Mouse (Mus musculus) heart, postnatal 14 days (tissue): ENCODE data around the gene Nol9. TPM values are rescaled to one million over a fixed set of nuclear protein-coding genes. Genes with fewer than 3 reads are reported as not detected.
A peak's percentile ranks its signal among the peaks of the same experiment; 100 is the strongest.

Source experiments
- DNase-seq, 2 experiments: peaks; one replicate each; pipeline ENCODE4 v3.0.0; 2021 to 2022
- intact Hi-C: fragments of 180-260 bp; cut with DNase I; formaldehyde crosslinking; loops from one replicate; pipeline ENCODE4 v1.15.1; 2025
- long read RNA-seq, 2 experiments: library from polyadenylated mRNA; stranded (forward); transcript quantifications; one replicate each; pipeline ENCODE4 v2.0.0; 2021
- total RNA-seq, 2 experiments: library from RNA; stranded (reverse); gene quantifications; 2 replicates each; pipeline ENCODE4 v1.2.3; 2021

Nol9 gene
- total RNA-seq: 10 to 100 TPM; 10.5 to 10.9 TPM
- long read RNA-seq, experiment 1, transcript Nol9-201 (12 exons, 3,722 nt): major isoform, 14 of 22 reads
- long read RNA-seq, experiment 1, partial matches to known transcripts: 2 of 22 reads
- long read RNA-seq, experiment 1, other reads (novel, unspliced or antisense): 6 of 22 reads
- long read RNA-seq, experiment 2, transcript Nol9-201 (12 exons, 3,722 nt): major isoform, 13 of 16 reads
- long read RNA-seq, experiment 2, partial matches to known transcripts: 0 of 16 reads
- long read RNA-seq, experiment 2, other reads (novel, unspliced or antisense): 3 of 16 reads

GRCm38 (mm10) chr4:152038985-152039830 is at the start of gene Nol9:
Nol9 (plus strand) TSS chr4:152039321.
- intact Hi-C loops: loop anchor here (1.0 to 2.0 kb wide), 2 partner anchors 58 kb away; no protein-coding TSS in a partner anchor
- peak; percentile 97 to 98 for DNase-seq

DNA sequence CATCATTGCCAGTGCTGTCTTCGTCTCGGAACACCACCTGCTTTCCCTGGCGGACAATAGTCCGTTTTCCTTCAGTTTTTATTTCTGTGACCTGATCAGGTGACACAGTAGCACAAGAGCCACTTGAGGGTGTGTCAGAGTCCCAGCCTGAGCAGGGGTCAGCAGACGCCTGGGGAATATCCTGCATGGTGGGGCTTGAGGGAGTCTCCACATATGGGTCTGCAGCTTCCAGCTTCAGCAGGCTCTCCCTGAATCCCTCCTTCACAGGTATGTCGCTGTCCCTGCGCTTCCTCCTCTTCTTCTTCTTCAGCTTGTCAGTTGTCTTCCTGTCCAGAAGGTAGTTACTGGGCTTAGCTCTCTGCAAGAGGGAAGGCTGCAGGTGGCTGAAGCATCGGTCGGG is 47.0 kb upstream of the Nol9 start:
- intact Hi-C loops: no loop called here

GRCm38 (mm10) chr4:151993035-151993434 is 46.1 kb upstream of the Nol9 start:
- intact Hi-C loops: no loop called here
- no peak for DNase-seq

More for the DNA sequence above, 47.0 kb upstream of the Nol9 start:
- DNase-seq: no peak

- DNase-seq: peak; percentile 54 to 61
- intact Hi-C loops: no loop called here
Observed at GRCm38 (mm10) chr4:151994228-151995171, 44.6 kb upstream of the Nol9 start.

DNA sequence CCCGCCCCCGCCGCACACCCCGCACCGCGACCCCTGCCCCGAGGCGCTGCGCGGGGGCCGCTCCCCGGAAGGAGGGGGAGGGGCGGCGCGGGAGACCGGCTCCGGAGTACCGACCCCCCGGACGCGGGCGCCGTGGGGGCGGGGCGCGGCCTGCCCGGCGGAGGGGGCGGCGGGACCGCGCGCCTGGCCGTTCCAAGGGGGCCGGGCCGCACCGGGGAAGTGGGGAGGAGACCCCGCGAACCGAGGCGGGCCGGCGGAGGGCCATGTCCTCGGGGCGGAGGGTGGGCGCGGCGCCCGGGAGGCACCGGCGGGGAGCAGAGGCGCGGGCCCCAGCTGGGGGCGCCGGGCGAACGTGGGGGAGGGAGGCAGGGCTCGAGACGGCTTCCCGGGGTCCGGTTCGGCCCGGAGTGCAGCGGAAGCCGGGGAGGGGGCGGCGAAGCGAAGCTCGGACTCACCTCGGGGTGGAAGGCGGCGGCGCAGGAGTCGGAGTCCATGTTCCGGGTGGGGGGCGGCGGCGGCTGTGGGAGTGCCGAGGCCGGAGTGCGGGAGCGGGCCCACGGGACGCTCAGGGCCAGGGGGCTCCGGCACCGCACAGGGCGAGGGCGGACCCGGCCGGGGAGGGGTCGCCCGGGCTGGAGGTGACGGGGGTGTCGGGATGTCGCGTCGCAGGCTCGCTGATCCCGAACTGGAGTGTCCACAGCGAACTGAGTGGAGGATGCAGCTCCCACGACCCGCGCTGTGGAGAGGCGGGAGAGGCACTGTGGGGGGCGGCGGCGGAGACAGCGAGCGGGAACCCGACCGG is 43.5 kb upstream of the Nol9 start:
- peak; percentile 50 to 51 for DNase-seq
- intact Hi-C loops: no loop called here

GRCm38 (mm10) chr4:151996173-151996950 is 42.8 kb upstream of the Nol9 start, which contains the start of gene Phf13:
Phf13 (minus strand) TSS chr4:151996258.
- intact Hi-C loops: no loop called here
- DNase-seq: peak; percentile 98 to 99

- intact Hi-C loops: no loop called here
- no peak for DNase-seq
Observed at GRCm38 (mm10) chr4:151996951-151997222, 42.2 kb upstream of the Nol9 start.

DNA sequence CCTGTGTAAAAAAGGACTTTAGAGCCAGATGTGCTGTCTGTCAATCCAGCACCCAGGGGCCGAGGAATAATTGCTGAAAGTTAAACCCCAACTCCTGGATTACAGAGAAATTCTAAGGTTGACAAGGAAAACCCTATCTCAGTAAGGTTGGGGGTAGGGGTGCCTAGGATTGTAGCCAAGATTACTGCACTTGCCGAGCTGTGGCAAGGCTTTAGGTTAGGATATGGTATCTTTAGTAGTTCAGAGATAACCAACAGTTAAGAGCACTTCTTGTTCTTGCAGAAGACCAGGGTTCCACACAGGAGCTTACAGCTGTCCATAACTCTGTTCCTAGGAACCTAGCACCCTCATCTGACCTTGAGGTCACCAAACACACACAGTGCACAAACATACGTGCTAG is 41.4 kb upstream of the Nol9 start:
- intact Hi-C loops: no loop called here
- DNase-seq: no peak

GRCm38 (mm10) chr4:151999481-151999880 is 39.6 kb upstream of the Nol9 start:
- intact Hi-C loops: no loop called here
- DNase-seq: no peak

- intact Hi-C loops: no loop called here
- DNase-seq: no peak
Observed at GRCm38 (mm10) chr4:152000906-152001305, 38.2 kb upstream of the Nol9 start.

- intact Hi-C loops: no loop called here
- no peak for DNase-seq
Observed at GRCm38 (mm10) chr4:152001335-152001734, 37.8 kb upstream of the Nol9 start.

DNA sequence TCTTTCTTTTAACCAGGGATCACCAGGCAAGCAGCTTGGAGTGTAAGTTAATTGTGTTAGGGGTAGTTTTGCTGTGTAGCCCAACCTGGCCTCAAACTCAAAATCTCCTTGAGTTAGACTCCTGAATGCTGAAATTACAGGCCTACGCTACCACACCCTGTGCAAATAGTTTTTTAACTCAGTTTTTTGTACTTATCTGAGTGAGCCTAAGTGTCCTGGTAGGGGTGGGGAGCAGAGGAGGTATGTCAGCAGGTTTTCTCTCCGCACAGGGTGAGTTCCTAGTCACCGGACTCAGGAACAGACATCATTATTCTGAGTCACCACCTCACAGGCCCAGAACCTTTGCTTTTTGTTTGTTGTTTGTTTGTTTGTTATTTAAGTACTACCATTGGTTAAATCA is 37.1 kb upstream of the Nol9 start:
- intact Hi-C loops: no loop called here
- DNase-seq: no peak

DNA sequence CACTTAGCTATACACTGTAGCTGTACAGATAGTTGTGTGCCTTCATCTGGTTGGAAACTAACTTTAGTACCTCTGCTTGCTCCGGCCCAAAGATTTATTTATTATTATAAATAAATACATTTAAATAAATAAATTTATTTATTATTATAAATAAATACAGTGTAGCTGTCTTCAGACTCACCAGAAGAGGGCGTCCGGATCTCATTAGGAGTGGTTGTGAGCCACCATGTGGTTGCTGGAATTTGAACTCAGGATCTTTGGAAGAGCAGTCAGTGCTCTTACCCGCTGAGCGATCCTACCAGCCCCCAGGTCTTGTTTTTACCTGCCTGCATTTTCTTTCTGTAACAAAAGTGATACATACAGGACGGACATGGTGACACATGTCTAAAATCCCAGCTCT is 33.0 kb upstream of the Nol9 start:
- intact Hi-C loops: loop anchor here (2.0 kb wide), 1 partner anchor 25 kb away; no protein-coding TSS in a partner anchor
- DNase-seq: no peak

GRCm38 (mm10) chr4:152006812-152007211 is 32.3 kb upstream of the Nol9 start:
- intact Hi-C loops: loop anchor here (2.0 kb wide), 1 partner anchor 26 kb away; no protein-coding TSS in a partner anchor
- no peak for DNase-seq

- peak; percentile 42 to 58 for DNase-seq
- intact Hi-C loops: loop anchor here (2.0 kb wide), 1 partner anchor 27 kb away; no protein-coding TSS in a partner anchor
Observed at GRCm38 (mm10) chr4:152007481-152008147, 31.5 kb upstream of the Nol9 start.

GRCm38 (mm10) chr4:152008148-152008500 is 31.0 kb upstream of the Nol9 start:
- peak; percentile 30 to 46 for DNase-seq
- intact Hi-C loops: no loop called here

DNA sequence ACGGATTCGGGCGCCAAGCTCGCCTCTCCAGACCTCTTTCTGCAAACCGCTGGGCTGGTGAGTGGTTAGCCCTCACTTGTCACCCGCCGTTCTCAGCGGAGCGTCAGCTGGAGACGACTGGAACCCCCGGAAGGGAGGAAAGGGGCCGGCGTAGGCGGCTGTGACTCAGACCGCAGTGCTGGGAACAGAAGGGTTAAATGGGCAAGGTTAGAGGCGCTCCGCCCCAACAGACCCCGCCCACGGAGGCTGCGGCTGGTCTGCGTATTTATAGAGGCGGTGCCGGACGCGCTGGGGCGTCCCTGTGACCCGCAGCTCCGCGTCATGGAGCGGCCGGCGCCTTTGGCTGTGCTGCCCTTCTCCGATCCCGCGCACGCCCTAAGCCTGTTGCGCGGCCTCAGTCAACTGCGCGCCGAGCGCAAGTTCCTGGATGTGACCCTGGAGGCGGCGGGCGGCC is 30.5 kb upstream of the Nol9 start, which contains the start of gene Klhl21:
TSS of gene Klhl21 (plus strand) at position 182 of the 454 bp plus-strand sequence.
- intact Hi-C loops: no loop called here
- DNase-seq: peak; percentile 95 to 97
